Mouse (Mus musculus) heart, embryonic 15.5 days (tissue): ENCODE results near the gene Pdk4. TPM values are rescaled to one million over a fixed set of nuclear protein-coding genes. Genes with fewer than 3 reads are reported as not detected.
A peak's percentile ranks its signal among the peaks of the same experiment; 100 is the strongest.

ENCODE experiments used
- ATAC-seq: fragments of 200-750 bp; cut with Nextera tagmentation; replicated peaks from 2 replicates; pipeline ENCODE4 v1.8.0; 2017; ENCODE audit warnings: low read depth, moderate TSS enrichment; ENCODE audit not compliant: insufficient number of reproducible peaks, insufficient read depth, low FRiP score
- H3K27ac ChIP-seq: fragments of 300-500 bp; sonication (generic); 2 replicates; pipeline ENCODE4 v1.5.1; 2015; ENCODE audit warnings: mild to moderate bottlenecking, inconsistent platforms
- H3K27me3 ChIP-seq: fragments of 300-500 bp; sonication (generic); 2 replicates; pipeline ENCODE4 v1.6.1; 2015; ENCODE audit warnings: inconsistent platforms
- H3K36me3 ChIP-seq: fragments of 300-500 bp; sonication (generic); 2 replicates; pipeline ENCODE4 v1.6.1; 2015; ENCODE audit warnings: mild to moderate bottlenecking, inconsistent platforms
- H3K4me1 ChIP-seq: fragments of 300-500 bp; sonication (generic); replicated peaks from 2 replicates; pipeline ENCODE4 v1.6.1; 2015; ENCODE audit warnings: inconsistent platforms
- H3K4me2 ChIP-seq: fragments of 300-500 bp; sonication (generic); 2 replicates; pipeline ENCODE4 v1.6.1; 2015; ENCODE audit warnings: inconsistent platforms, mild to moderate bottlenecking, moderate library complexity
- H3K4me3 ChIP-seq: fragments of 300-500 bp; sonication (generic); 2 replicates; pipeline ENCODE4 v1.5.1; 2015; ENCODE audit warnings: mild to moderate bottlenecking, inconsistent platforms
- H3K9ac ChIP-seq: fragments of 300-500 bp; sonication (generic); 2 replicates; pipeline ENCODE4 v1.6.1; 2015; ENCODE audit warnings: mild to moderate bottlenecking, inconsistent platforms
- H3K9me3 ChIP-seq: fragments of 300-500 bp; sonication (generic); replicated peaks from 2 replicates; pipeline ENCODE4 v1.6.1; 2016; ENCODE audit warnings: inconsistent platforms
- WGBS: fragments of 180-500 bp; shearing (Covaris S2); methylation state at CpG from one replicate; pipeline ENCODE4 v1.1.7; 2015; ENCODE audit warnings: mixed read lengths; 5-methylcytosine and 5-hydroxymethylcytosine counted together
- polyA plus RNA-seq: library from polyadenylated mRNA; unstranded; fragments of >200 nt; fragmentation: Nextera tagmentation; extraction: Ambion mirVana; gene quantifications from 2 replicates; pipeline ENCODE4 v1.2.1, GENCODE M21; 2015

Pdk4 gene
- polyA plus RNA-seq, 1 experiment from 2014 or later = 31.3 TPM

- H3K36me3 ChIP-seq = no peaks in the 10 kb centered on the region
- H3K9ac ChIP-seq = no peak overlapping the region
- peaks cover 14% of the 10 kb centered on the region for H3K4me1 ChIP-seq
- H3K27ac ChIP-seq = no peak overlapping the region
- no peak for ATAC-seq
- no peaks in the 10 kb centered on the region for H3K9me3 ChIP-seq
- H3K4me3 ChIP-seq = no peak overlapping the region
- H3K27me3 ChIP-seq = no peaks in the 10 kb centered on the region
- 85% methylated on average over 5 of the region's 5 CpGs for WGBS
- H3K4me2 ChIP-seq = no peak overlapping the region
Measured at GRCm38 (mm10) chr6:5444331-5444898, 51.7 kb downstream of the Pdk4 start.

DNA sequence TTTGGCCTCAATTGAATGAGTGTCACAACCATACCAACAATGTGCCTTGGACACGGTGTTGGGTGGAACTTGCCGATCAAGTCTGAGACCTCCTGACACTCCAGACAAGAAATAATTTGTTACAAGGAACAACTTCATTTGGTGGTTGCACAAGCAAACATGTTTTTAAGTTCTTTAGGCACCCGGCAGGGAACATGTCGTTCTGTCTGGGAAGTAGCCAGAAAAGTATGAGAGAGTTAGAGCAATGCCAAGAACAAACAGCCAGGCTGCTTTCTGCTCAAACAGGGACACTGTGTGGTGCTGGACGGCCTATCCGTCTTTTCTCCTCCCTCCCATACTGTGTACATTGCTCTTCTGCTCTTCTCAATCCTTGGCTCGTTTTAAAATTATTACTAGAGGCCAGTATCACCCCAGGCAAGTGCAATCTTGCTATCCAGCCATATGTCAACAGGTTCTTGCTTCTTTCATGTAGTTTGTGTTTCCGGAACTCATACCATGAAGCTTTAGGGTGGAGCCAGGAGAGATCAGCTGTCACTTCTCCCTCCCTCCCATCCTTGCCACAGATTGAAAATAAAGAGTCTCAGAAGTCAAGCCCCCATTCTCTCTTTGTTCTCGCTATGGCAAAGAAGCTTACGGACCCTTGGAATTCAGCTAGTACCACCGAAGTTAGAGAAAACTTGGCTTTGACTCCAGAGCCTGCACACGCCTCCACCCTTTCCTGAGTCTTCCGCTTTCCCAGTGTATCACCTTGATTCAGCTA, 52.8 kb downstream of the Pdk4 start:
- peak; percentile 72; the same call in 1 of the 2 replicates for ATAC-seq
- peak overlapping the region; percentile 30 for H3K4me3 ChIP-seq
- WGBS = 15% methylated on average over 13 of the region's 13 CpGs
- peak overlapping the region; percentile 55 for H3K4me2 ChIP-seq
- no peaks in the 10 kb centered on the region for H3K36me3 ChIP-seq
- H3K9me3 ChIP-seq = no peaks in the 10 kb centered on the region
- H3K4me1 ChIP-seq = peaks cover 14% of the 10 kb centered on the region
- H3K27ac ChIP-seq = peak overlapping the region; percentile 82
- no peaks in the 10 kb centered on the region for H3K27me3 ChIP-seq
- H3K9ac ChIP-seq = no peak overlapping the region

- Histone ChIP-seq H3K4me2 (peak overlapping the region; percentile 55), H3K36me3 (no peaks in the 10 kb centered on the region), H3K4me3 (peak overlapping the region; percentile 30), H3K27ac (peak overlapping the region; percentile 82), H3K9ac (no peak overlapping the region), H3K27me3 (no peaks in the 10 kb centered on the region), H3K4me1 (peaks cover 14% of the 10 kb centered on the region), H3K9me3 (no peaks in the 10 kb centered on the region)
- peak; percentile 89 for ATAC-seq
- 3% methylated on average over 14 of the region's 14 CpGs for WGBS
Measured at GRCm38 (mm10) chr6:5442316-5443085, 53.6 kb downstream of the Pdk4 start.

- ATAC-seq = no peak
- Histone ChIP-seq H3K4me3 (no peak overlapping the region), H3K9me3 (no peaks in the 10 kb centered on the region), H3K36me3 (no peaks in the 10 kb centered on the region), H3K4me1 (peaks cover 14% of the 10 kb centered on the region), H3K4me2 (no peak overlapping the region), H3K27ac (no peak overlapping the region), H3K9ac (no peak overlapping the region), H3K27me3 (no peaks in the 10 kb centered on the region)
- 76% methylated on average over 6 of the region's 6 CpGs for WGBS
Measured at GRCm38 (mm10) chr6:5441221-5441620, 54.9 kb downstream of the Pdk4 start.

DNA sequence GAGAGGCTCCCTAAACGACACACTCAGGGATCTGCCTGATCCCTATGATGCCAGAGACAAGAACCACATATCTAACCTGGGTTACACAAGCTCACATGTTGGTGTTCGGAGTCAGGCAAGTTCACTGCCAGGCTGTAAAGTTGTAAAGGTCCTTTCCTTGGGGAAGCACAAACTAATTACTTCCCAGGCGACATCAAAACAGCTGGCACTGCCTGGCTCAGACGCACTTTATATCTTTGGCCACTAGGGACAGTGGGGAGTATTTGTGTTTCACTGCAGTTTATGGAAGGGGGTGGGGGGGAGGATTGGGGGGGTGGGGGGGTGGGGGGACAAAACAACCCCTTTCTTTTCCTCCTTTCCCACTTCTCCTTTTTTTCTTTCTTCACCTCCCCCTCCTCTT, 58.4 kb downstream of the Pdk4 start:
- peaks cover 5% of the 10 kb centered on the region; the same call in 1 of the 2 replicates for H3K4me1 ChIP-seq
- no peak overlapping the region for H3K4me3 ChIP-seq
- 67% methylated on average over 4 of the region's 4 CpGs for WGBS
- no peaks in the 10 kb centered on the region for H3K9me3 ChIP-seq
- H3K9ac ChIP-seq = no peak overlapping the region
- H3K36me3 ChIP-seq = no peaks in the 10 kb centered on the region
- no peak for ATAC-seq
- no peaks in the 10 kb centered on the region for H3K27me3 ChIP-seq
- no peak overlapping the region for H3K27ac ChIP-seq
- no peak overlapping the region for H3K4me2 ChIP-seq

- Histone ChIP-seq H3K4me2 (no peak overlapping the region), H3K4me3 (no peak overlapping the region), H3K36me3 (no peaks in the 10 kb centered on the region), H3K27me3 (no peaks in the 10 kb centered on the region), H3K9ac (no peak overlapping the region), H3K27ac (no peak overlapping the region), H3K4me1 (no peaks in the 10 kb centered on the region), H3K9me3 (no peaks in the 10 kb centered on the region)
- no peak for ATAC-seq
- 85% methylated on average over 2 of the region's 2 CpGs for WGBS
Measured at GRCm38 (mm10) chr6:5433887-5434286, 62.2 kb downstream of the Pdk4 start.

Other genes with a start within 250 kb of the Pdk4 start
- 38.1 and 41.3 TPM in 2 replicates for gene Pon3, start 240.0 kb downstream of the Pdk4 start, polyA plus RNA-seq
- gene Pon2, start 197.9 kb downstream of the Pdk4 start, polyA plus RNA-seq = 43.4 and 45.3 TPM in 2 replicates
- gene Asb4, start 112.9 kb downstream of the Pdk4 start, polyA plus RNA-seq = 26.4 and 27.4 TPM in 2 replicates
- 1.6 and 1.8 TPM in 2 replicates for gene Dync1i1, start 229.3 kb upstream of the Pdk4 start, polyA plus RNA-seq